Comparison of ENCODE assay signal across 17 mouse cellular contexts in the genomic region with DNA sequence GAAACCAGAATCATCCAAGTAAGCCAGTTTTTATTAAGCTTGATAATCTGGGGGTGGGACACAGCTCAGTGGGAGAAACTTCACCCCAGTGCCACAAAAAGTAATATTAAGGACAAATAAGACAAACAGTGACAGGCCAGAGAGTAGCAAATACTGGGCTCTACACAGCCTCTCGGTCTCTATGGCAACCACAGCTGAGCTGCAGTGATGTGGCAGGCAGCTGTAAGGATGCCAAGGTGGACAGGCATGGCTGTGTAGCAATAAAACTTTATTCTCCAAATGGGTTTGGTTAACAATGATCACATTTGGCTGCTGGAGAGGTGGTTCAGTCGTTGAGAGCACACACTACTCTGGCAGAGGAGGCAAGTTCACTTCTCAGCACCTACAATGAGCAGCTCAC.
A peak's percentile ranks its signal among the peaks of the same experiment; 100 is the strongest.
DNase-seq lines count a peak whose midpoint lies in the region; ATAC-seq and TF ChIP-seq lines count a peak whose summit lies in the region.
"Had no signal": no experiment of that assay in that cellular context is flagged by ENCODE, and none has a peak within 500 bp of the region (broad histone marks: within the 10 kb centered on the region; RNA-seq: fewer than 3 reads in every experiment).

No protein-coding gene starts in this region.

- H3K27ac ChIP-seq in forebrain, embryonic 12.5 days, result no peak overlapping the region
- no peak overlapping the region for H3K27ac ChIP-seq in forebrain, embryonic 11.5 days (ENCODE audit: low read depth, low read length)
- H3K27ac ChIP-seq in lung, embryonic 14.5 days (ENCODE audit: low read depth), result no peak overlapping the region
- 0 out of 2 replicates have a peak overlapping the region, but pooled peaks have one; percentile 9 for H3K27ac ChIP-seq in midbrain, embryonic 15.5 days
- H3K27ac ChIP-seq: embryonic facial prominence, embryonic 13.5 days; lung, embryonic 15.5 days had no signal

- 69% methylated on average over 2 of the region's 2 CpGs for WGBS in forebrain, embryonic 12.5 days
- WGBS in forebrain, embryonic 11.5 days, result 77% methylated on average over 2 of the region's 2 CpGs
- WGBS in lung, embryonic 14.5 days, result 74% methylated on average over 2 of the region's 2 CpGs
- 52% methylated on average over 2 of the region's 2 CpGs for WGBS in midbrain, embryonic 15.5 days

- H3K9me3 ChIP-seq in forebrain, embryonic 12.5 days, result no peaks in the 10 kb centered on the region
- no peaks in the 10 kb centered on the region for H3K9me3 ChIP-seq in forebrain, embryonic 11.5 days (ENCODE audit: control insufficient read depth, low read length)
- H3K9me3 ChIP-seq in lung, embryonic 14.5 days (ENCODE audit: low read depth, low read length), result no peaks in the 10 kb centered on the region
- H3K9me3 ChIP-seq in midbrain, embryonic 15.5 days, result no peaks in the 10 kb centered on the region
- H3K9me3 ChIP-seq: embryonic facial prominence, embryonic 13.5 days; lung, embryonic 15.5 days had no signal

- TF ChIP-seq CTCF in lung, embryonic 14.5 days (IDR thresholded peaks at IDR 0.05; ENCODE audit: low read depth), result no peak

- no peak overlapping the region for H3K4me2 ChIP-seq in forebrain, embryonic 12.5 days
- no peak overlapping the region for H3K4me2 ChIP-seq in forebrain, embryonic 11.5 days (ENCODE audit: low read depth, low read length, severe bottlenecking)
- H3K4me2 ChIP-seq in lung, embryonic 14.5 days, result no peak overlapping the region
- no peak overlapping the region for H3K4me2 ChIP-seq in midbrain, embryonic 15.5 days
- H3K4me2 ChIP-seq: embryonic facial prominence, embryonic 13.5 days; liver, embryonic 11.5 days; lung, embryonic 15.5 days had no signal

- ATAC-seq in forebrain, embryonic 12.5 days (ENCODE audit: low FRiP score), result peak; percentile 33; the same call in 1 of the 2 replicates
- ATAC-seq in forebrain, embryonic 11.5 days (replicated peaks; ENCODE audit: low FRiP score), result no peak
- no peak for ATAC-seq in lung, embryonic 14.5 days (ENCODE audit: insufficient read depth)
- peak; percentile 81; the same call in 1 of the 2 replicates for ATAC-seq in midbrain, embryonic 15.5 days (replicated peaks)
- ATAC-seq: intestine, postnatal 0 days had no signal

- no peak overlapping the region for H3K4me3 ChIP-seq in forebrain, embryonic 12.5 days (replicated peaks)
- H3K4me3 ChIP-seq in forebrain, embryonic 11.5 days (ENCODE audit: low read depth, low read length), result no peak overlapping the region
- no peak overlapping the region for H3K4me3 ChIP-seq in lung, embryonic 14.5 days (ENCODE audit: low read depth, low read length)
- H3K4me3 ChIP-seq in midbrain, embryonic 15.5 days, result no peak overlapping the region
- H3K4me3 ChIP-seq: embryonic facial prominence, embryonic 13.5 days; lung, embryonic 15.5 days; myocyte had no signal

- no peak overlapping the region for H3K9ac ChIP-seq in forebrain, embryonic 12.5 days
- H3K9ac ChIP-seq in forebrain, embryonic 11.5 days (ENCODE audit: low read length), result no peak overlapping the region
- H3K9ac ChIP-seq in lung, embryonic 14.5 days, result no peak overlapping the region
- no peak overlapping the region for H3K9ac ChIP-seq in midbrain, embryonic 15.5 days
- H3K9ac ChIP-seq: embryonic facial prominence, embryonic 13.5 days; lung, embryonic 15.5 days had no signal

- no peaks in the 10 kb centered on the region for H3K27me3 ChIP-seq in forebrain, embryonic 12.5 days
- no peaks in the 10 kb centered on the region for H3K27me3 ChIP-seq in forebrain, embryonic 11.5 days (ENCODE audit: control insufficient read depth, insufficient read depth, low read length)
- H3K27me3 ChIP-seq in lung, embryonic 14.5 days (ENCODE audit: insufficient read depth, low read length), result no peaks in the 10 kb centered on the region
- H3K27me3 ChIP-seq in midbrain, embryonic 15.5 days (replicated peaks), result no peaks in the 10 kb centered on the region
- H3K27me3 ChIP-seq: embryonic facial prominence, embryonic 13.5 days; lung, embryonic 15.5 days had no signal

- DNase-seq in forebrain, embryonic 11.5 days (ENCODE audit: low spot score), result no peak
- DNase-seq in lung, embryonic 14.5 days, result peak; percentile 18
- no peak for DNase-seq in lung, postnatal 25 days (ENCODE audit: low spot score)
- peak; percentile 28 for DNase-seq in adipocyte (ENCODE audit: low spot score)
- no peak for DNase-seq in urinary bladder, adult 2 months (ENCODE audit: low spot score)
- DNase-seq in spleen, postnatal 14 days (ENCODE audit: low spot score in 2 of 2), result no peak
- DNase-seq: adrenal gland, postnatal 10 days; cerebellum, adult 9-11 months; gastrocnemius, postnatal 14 days; kidney, postnatal 10 days had no signal

- no peaks in the 10 kb centered on the region; the same call in 1 of the 2 replicates for H3K4me1 ChIP-seq in forebrain, embryonic 12.5 days
- no peaks in the 10 kb centered on the region for H3K4me1 ChIP-seq in forebrain, embryonic 11.5 days (replicated peaks; ENCODE audit: control insufficient read depth, insufficient read depth, low read length)
- H3K4me1 ChIP-seq in lung, embryonic 14.5 days (ENCODE audit: insufficient read depth), result no peaks in the 10 kb centered on the region
- peaks cover 4% of the 10 kb centered on the region; the same call in 1 of the 2 replicates for H3K4me1 ChIP-seq in midbrain, embryonic 15.5 days
- H3K4me1 ChIP-seq: lung, embryonic 15.5 days had no signal

- no peaks in the 10 kb centered on the region for H3K36me3 ChIP-seq in forebrain, embryonic 12.5 days (replicated peaks)
- no peaks in the 10 kb centered on the region for H3K36me3 ChIP-seq in forebrain, embryonic 11.5 days (ENCODE audit: control insufficient read depth, insufficient read depth, low read length)
- no peaks in the 10 kb centered on the region for H3K36me3 ChIP-seq in lung, embryonic 14.5 days (ENCODE audit: insufficient read depth)
- no peaks in the 10 kb centered on the region for H3K36me3 ChIP-seq in midbrain, embryonic 15.5 days (replicated peaks)
- H3K36me3 ChIP-seq: embryonic facial prominence, embryonic 13.5 days; lung, embryonic 15.5 days had no signal

Comparison
In these comparisons a context has a peak if more than half of its experiments do, and no peak if none do; other contexts are left out.
1. ATAC-seq: peak in forebrain, embryonic 12.5 days (single experiment) and midbrain, embryonic 15.5 days (single experiment); none in forebrain, embryonic 11.5 days (single experiment) and lung, embryonic 14.5 days (single experiment).
2. DNase-seq: peak in lung, embryonic 14.5 days (single experiment) and adipocyte (single experiment); none in forebrain, embryonic 11.5 days (single experiment), lung, postnatal 25 days (single experiment), urinary bladder, adult 2 months (single experiment) and spleen, postnatal 14 days (0 of 2).